Mouse (Mus musculus) bone marrow, adult 2 months (tissue): Measurements from ENCODE around the gene Arhgap29. TPM values are rescaled to one million over a fixed set of nuclear protein-coding genes. Genes with fewer than 3 reads are reported as not detected.

Source experiments
- H3K27ac ChIP-seq: fragments of 200-500 bp; 2 replicates; pipeline ENCODE4 v1.5.1; 2012; ENCODE audit warnings: low read depth, mild to moderate bottlenecking, control low read depth, inconsistent platforms, low read length; ENCODE audit not compliant: control insufficient read depth, poor library complexity, insufficient read depth
- H3K4me1 ChIP-seq: fragments of 200-500 bp; 2 replicates; pipeline ENCODE4 v1.6.1; 2011; ENCODE audit warnings: low read length; ENCODE audit not compliant: control insufficient read depth, insufficient read depth
- H3K4me3 ChIP-seq: fragments of 200-500 bp; replicated peaks from 2 replicates; pipeline ENCODE3; 2011; ENCODE audit warnings: mild to moderate bottlenecking, low read depth, low read length, control low read depth; ENCODE audit not compliant: control insufficient read depth
- CTCF ChIP-seq: fragments of 200-500 bp; IDR thresholded peaks from 2 replicates; pipeline ENCODE4 v1.5.1; 2011; ENCODE audit warnings: low read length, control low read depth; ENCODE audit not compliant: control insufficient read depth, insufficient read depth
- POLR2A ChIP-seq: fragments of 200-500 bp; IDR thresholded peaks from 2 replicates; pipeline ENCODE4 v1.6.1; 2011; ENCODE audit warnings: low read depth, mild to moderate bottlenecking, control low read depth, low read length, borderline replicate concordance; ENCODE audit not compliant: control insufficient read depth
- WGBS: fragments of 180-500 bp; shearing (Covaris S2); methylation state at CpG from one replicate; pipeline ENCODE4 v1.1.7; 2018; 5-methylcytosine and 5-hydroxymethylcytosine counted together
- polyA plus RNA-seq: library from polyadenylated mRNA; stranded (reverse); fragments of >200 nt; gene quantifications from 2 replicates; pipeline ENCODE4 v1.2.4, GENCODE M21; 2011; ENCODE audit warnings: low replicate concordance; ENCODE audit not compliant: missing spikeins, insufficient read depth, insufficient read length

Arhgap29 gene
- polyA plus RNA-seq, 1 experiment = 4.5 TPM

- 79% methylated on average over 4 of the region's 4 CpGs for WGBS
- Histone ChIP-seq H3K4me3 (no peak overlapping the region), H3K27ac (no peak overlapping the region), H3K4me1 (no peaks in the 10 kb centered on the region)
- TF ChIP-seq POLR2A = no peak
- no peak for TF ChIP-seq CTCF
Observed at GRCm38 (mm10) chr3:121932815-121933214, 19.5 kb upstream of the Arhgap29 start.

- H3K27ac ChIP-seq = no peak overlapping the region
- no peak for TF ChIP-seq POLR2A
- no peak for TF ChIP-seq CTCF
- no peaks in the 10 kb centered on the region for H3K4me1 ChIP-seq
- H3K4me3 ChIP-seq = no peak overlapping the region
- 69% methylated on average over 2 of the region's 2 CpGs for WGBS
Observed at GRCm38 (mm10) chr3:121936241-121936640, 16.1 kb upstream of the Arhgap29 start.

- Histone ChIP-seq H3K4me3 (no peak overlapping the region), H3K4me1 (no peaks in the 10 kb centered on the region), H3K27ac (no peak overlapping the region)
- TF ChIP-seq CTCF = no peak
- 75% methylated on average over 6 of the region's 6 CpGs for WGBS
Observed at GRCm38 (mm10) chr3:121937036-121937435, 15.3 kb upstream of the Arhgap29 start.

GRCm38 (mm10) chr3:121939658-121940057 is 12.7 kb upstream of the Arhgap29 start:
- Histone ChIP-seq H3K4me1 (no peaks in the 10 kb centered on the region), H3K27ac (no peak overlapping the region), H3K4me3 (no peak overlapping the region)
- WGBS = 66% methylated on average over 1 of the region's 1 CpGs
- TF ChIP-seq CTCF = no peak
- no peak for TF ChIP-seq POLR2A

GRCm38 (mm10) chr3:121940094-121940889 is 12.0 kb upstream of the Arhgap29 start:
- H3K4me3 ChIP-seq = no peak overlapping the region
- H3K4me1 ChIP-seq = no peaks in the 10 kb centered on the region
- 54% methylated on average over 8 of the region's 8 CpGs for WGBS
- no peak overlapping the region for H3K27ac ChIP-seq
- no peak for TF ChIP-seq POLR2A
- TF ChIP-seq CTCF = no peak

GRCm38 (mm10) chr3:121941204-121941745 is 11.1 kb upstream of the Arhgap29 start:
- 88% methylated on average over 11 of the region's 11 CpGs for WGBS
- H3K4me3 ChIP-seq = no peak overlapping the region
- no peak for TF ChIP-seq CTCF
- TF ChIP-seq POLR2A = no peak
- no peaks in the 10 kb centered on the region for H3K4me1 ChIP-seq
- no peak overlapping the region for H3K27ac ChIP-seq

- H3K27ac ChIP-seq = no peak overlapping the region
- WGBS = 41% methylated on average over 2 of the region's 2 CpGs
- TF ChIP-seq CTCF (no peak), POLR2A (no peak)
Observed at GRCm38 (mm10) chr3:121945957-121946356, 6.4 kb upstream of the Arhgap29 start.

GRCm38 (mm10) chr3:121946765-121947164 is 5.6 kb upstream of the Arhgap29 start:
- TF ChIP-seq POLR2A = no peak
- H3K4me1 ChIP-seq = no peaks in the 10 kb centered on the region

More at GRCm38 (mm10) chr3:121945957-121946356, 6.4 kb upstream of the Arhgap29 start:
- no peaks in the 10 kb centered on the region for H3K4me1 ChIP-seq
- no peak overlapping the region for H3K4me3 ChIP-seq

More at GRCm38 (mm10) chr3:121946765-121947164, 5.6 kb upstream of the Arhgap29 start:
- H3K27ac ChIP-seq = no peak overlapping the region
- no peak overlapping the region for H3K4me3 ChIP-seq
